24 mouse cellular contexts compared by ENCODE assay signal in the genomic region with DNA sequence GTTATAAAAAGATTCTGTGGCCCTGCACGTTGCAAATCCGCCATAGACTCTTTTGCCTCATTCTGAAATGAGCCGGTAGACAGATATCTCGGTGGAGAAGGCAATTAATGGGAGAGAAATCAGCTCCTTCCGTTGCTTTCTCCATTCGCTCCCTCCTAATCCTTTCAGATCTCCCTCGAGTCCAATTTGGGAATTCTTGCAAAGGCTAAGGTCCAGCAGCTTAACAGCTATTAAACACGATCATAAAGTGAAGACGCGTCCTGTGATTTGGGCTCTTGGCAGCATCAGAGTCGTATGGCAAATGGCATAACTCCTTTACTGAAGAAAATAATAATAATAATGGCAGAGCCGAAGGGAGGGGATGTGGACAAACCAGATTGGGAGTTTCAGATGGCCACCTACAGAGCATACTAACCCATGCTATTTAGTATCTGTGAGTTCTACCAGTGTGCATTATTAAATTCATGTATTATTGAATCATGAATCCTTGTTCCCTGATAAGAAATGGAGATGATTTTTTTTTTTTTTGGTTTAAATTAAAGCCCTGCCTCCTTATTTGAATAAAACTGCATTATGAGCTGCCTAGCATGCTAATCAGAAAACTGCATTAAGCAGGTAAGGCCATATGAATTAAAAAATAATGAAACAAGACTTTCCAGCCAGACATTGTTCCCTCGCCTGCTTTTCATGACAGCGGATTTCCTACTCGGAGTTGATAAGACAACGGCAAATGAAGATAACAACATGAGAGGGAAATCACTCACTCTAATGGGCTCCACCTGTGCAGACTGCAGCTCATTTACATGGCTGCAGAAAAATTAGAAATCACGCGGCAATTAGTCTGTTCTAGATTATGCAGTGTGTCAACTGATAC.
A peak's percentile ranks its signal among the peaks of the same experiment; 100 is the strongest.
DNase-seq lines count a peak whose midpoint lies in the region; ATAC-seq and TF ChIP-seq lines count a peak whose summit lies in the region.
"Had no signal": no experiment of that assay in that cellular context is flagged by ENCODE, and none has a peak within 500 bp of the region (broad histone marks: within the 10 kb centered on the region; RNA-seq: fewer than 3 reads in every experiment).

No protein-coding gene starts in this region.

- no peaks in the 10 kb centered on the region; the same call in 1 of the 2 replicates for H3K4me1 ChIP-seq in forebrain, embryonic 16.5 days (replicated peaks; ENCODE audit: control insufficient read depth, insufficient read depth, low read length)
- H3K4me1 ChIP-seq in forebrain, embryonic 12.5 days, result no peaks in the 10 kb centered on the region
- 0 out of 2 replicates have a peak, but pooled peaks cover 5% of the 10 kb centered on the region for H3K4me1 ChIP-seq in midbrain, embryonic 13.5 days (replicated peaks)
- H3K4me1 ChIP-seq in midbrain, embryonic 10.5 days, result no peaks in the 10 kb centered on the region
- no peaks in the 10 kb centered on the region for H3K4me1 ChIP-seq in midbrain, embryonic 14.5 days (ENCODE audit: control insufficient read depth, insufficient read depth, low read length)
- H3K4me1 ChIP-seq in kidney, embryonic 16.5 days (ENCODE audit: insufficient read depth, low read length), result no peaks in the 10 kb centered on the region
- H3K4me1 ChIP-seq: intestine, embryonic 15.5 days; kidney, embryonic 15.5 days; limb, embryonic 15.5 days; liver, embryonic 15.5 days had no signal

- no peak overlapping the region for H3K4me3 ChIP-seq in forebrain, embryonic 16.5 days (replicated peaks; ENCODE audit: low read length)
- H3K4me3 ChIP-seq in forebrain, embryonic 12.5 days (replicated peaks), result no peak overlapping the region
- H3K4me3 ChIP-seq in midbrain, embryonic 13.5 days (replicated peaks), result no peak overlapping the region
- H3K4me3 ChIP-seq in midbrain, embryonic 10.5 days, result no peak overlapping the region
- no peak overlapping the region for H3K4me3 ChIP-seq in midbrain, embryonic 14.5 days (replicated peaks; ENCODE audit: low read depth, low read length)
- H3K4me3 ChIP-seq in gastrocnemius, adult 2 months, result no peak overlapping the region
- no peak overlapping the region for H3K4me3 ChIP-seq in kidney, embryonic 16.5 days (ENCODE audit: low read length)
- H3K4me3 ChIP-seq: heart, embryonic 13.5 days; intestine, embryonic 15.5 days; kidney, embryonic 15.5 days; limb, embryonic 15.5 days; liver, embryonic 15.5 days had no signal

- H3K9me3 ChIP-seq in forebrain, embryonic 16.5 days (ENCODE audit: control insufficient read depth, low read length), result no peaks in the 10 kb centered on the region
- H3K9me3 ChIP-seq in forebrain, embryonic 12.5 days, result no peaks in the 10 kb centered on the region
- no peaks in the 10 kb centered on the region for H3K9me3 ChIP-seq in midbrain, embryonic 13.5 days
- H3K9me3 ChIP-seq in midbrain, embryonic 10.5 days (replicated peaks), result no peaks in the 10 kb centered on the region
- H3K9me3 ChIP-seq in midbrain, embryonic 14.5 days (ENCODE audit: control insufficient read depth, low read length), result no peaks in the 10 kb centered on the region
- no peaks in the 10 kb centered on the region for H3K9me3 ChIP-seq in kidney, embryonic 16.5 days (ENCODE audit: low read length)
- H3K9me3 ChIP-seq: heart, embryonic 13.5 days; intestine, embryonic 15.5 days; kidney, embryonic 15.5 days; limb, embryonic 15.5 days; liver, embryonic 15.5 days had no signal

- 69% methylated on average over 18 of the region's 18 CpGs for WGBS in forebrain, embryonic 16.5 days
- 71% methylated on average over 18 of the region's 18 CpGs for WGBS in forebrain, embryonic 12.5 days
- 63% methylated on average over 18 of the region's 18 CpGs for WGBS in midbrain, embryonic 13.5 days
- WGBS in midbrain, embryonic 10.5 days, result 87% methylated on average over 18 of the region's 18 CpGs
- WGBS in midbrain, embryonic 14.5 days, result 51% methylated on average over 18 of the region's 18 CpGs
- WGBS in kidney, embryonic 16.5 days, result 76% methylated on average over 18 of the region's 18 CpGs

- peak; percentile 33; the same call in 1 of the 2 replicates for ATAC-seq in forebrain, embryonic 16.5 days
- no peak for ATAC-seq in forebrain, embryonic 12.5 days (ENCODE audit: low FRiP score)
- ATAC-seq in midbrain, embryonic 13.5 days, result peak; percentile 71
- peak; percentile 40; the same call in 1 of the 2 replicates for ATAC-seq in midbrain, embryonic 14.5 days (ENCODE audit: low FRiP score, low TSS enrichment)
- no peak for ATAC-seq in kidney, embryonic 16.5 days (ENCODE audit: low FRiP score, low TSS enrichment)
- ATAC-seq: intestine, embryonic 15.5 days; lung, postnatal 0 days had no signal

- intact Hi-C loops in gastrocnemius, adult 2 months (cut with DNase I), result no loop called here

- H3K4me2 ChIP-seq in forebrain, embryonic 16.5 days (ENCODE audit: low read length), result no peak overlapping the region
- H3K4me2 ChIP-seq in forebrain, embryonic 12.5 days, result no peak overlapping the region
- H3K4me2 ChIP-seq in midbrain, embryonic 13.5 days (replicated peaks), result no peak overlapping the region
- H3K4me2 ChIP-seq in midbrain, embryonic 14.5 days (ENCODE audit: low read length), result peak overlapping the region; percentile 14; the same call in 1 of the 2 replicates
- no peak overlapping the region for H3K4me2 ChIP-seq in kidney, embryonic 16.5 days (replicated peaks; ENCODE audit: low read depth, low read length)
- H3K4me2 ChIP-seq: heart, embryonic 13.5 days; intestine, embryonic 15.5 days; kidney, embryonic 15.5 days; limb, embryonic 15.5 days; liver, embryonic 15.5 days had no signal

- no peak overlapping the region for H3K9ac ChIP-seq in forebrain, embryonic 16.5 days (replicated peaks; ENCODE audit: low read depth, low read length)
- no peak overlapping the region for H3K9ac ChIP-seq in forebrain, embryonic 12.5 days
- no peak overlapping the region for H3K9ac ChIP-seq in midbrain, embryonic 13.5 days (replicated peaks)
- no peak overlapping the region for H3K9ac ChIP-seq in midbrain, embryonic 14.5 days (replicated peaks; ENCODE audit: low read length)
- no peak overlapping the region for H3K9ac ChIP-seq in kidney, embryonic 16.5 days (replicated peaks; ENCODE audit: low read length)
- H3K9ac ChIP-seq: heart, embryonic 13.5 days; intestine, embryonic 15.5 days; kidney, embryonic 15.5 days; limb, embryonic 15.5 days; liver, embryonic 15.5 days had no signal

- H3K27ac ChIP-seq in forebrain, embryonic 16.5 days (ENCODE audit: low read length), result no peak overlapping the region
- no peak overlapping the region for H3K27ac ChIP-seq in forebrain, embryonic 12.5 days
- peak overlapping the region; percentile 58; the same call in 1 of the 2 replicates for H3K27ac ChIP-seq in midbrain, embryonic 13.5 days
- H3K27ac ChIP-seq in midbrain, embryonic 10.5 days (replicated peaks), result no peak overlapping the region
- no peak overlapping the region for H3K27ac ChIP-seq in midbrain, embryonic 14.5 days (replicated peaks; ENCODE audit: low read depth, low read length)
- no peak overlapping the region for H3K27ac ChIP-seq in gastrocnemius, adult 2 months
- H3K27ac ChIP-seq in kidney, embryonic 16.5 days (ENCODE audit: low read length), result no peak overlapping the region
- H3K27ac ChIP-seq: heart, embryonic 13.5 days; intestine, embryonic 15.5 days; kidney, embryonic 15.5 days; limb, embryonic 15.5 days; liver, embryonic 15.5 days had no signal

- no peak for DNase-seq in midbrain, embryonic 10.5 days (ENCODE audit: low spot score)
- peak; percentile 60 for DNase-seq in midbrain, embryonic 14.5 days
- no peak for DNase-seq in gastrocnemius, adult 2 months
- DNase-seq: adrenal gland, postnatal 25 days; cerebellum, adult 18-20 months; cerebellum, postnatal 25 days; embryo, embryonic 11 days; gastrocnemius, postnatal 14 days; heart, adult 18-20 months; heart, postnatal 36 days; right cerebral cortex, postnatal 14 days; spleen, adult 18-20 months; thymus, adult 18-20 months had no signal

- no peaks in the 10 kb centered on the region for H3K36me3 ChIP-seq in forebrain, embryonic 16.5 days (ENCODE audit: control insufficient read depth, insufficient read depth)
- no peaks in the 10 kb centered on the region for H3K36me3 ChIP-seq in forebrain, embryonic 12.5 days (replicated peaks)
- no peaks in the 10 kb centered on the region for H3K36me3 ChIP-seq in midbrain, embryonic 13.5 days
- H3K36me3 ChIP-seq in midbrain, embryonic 10.5 days, result no peaks in the 10 kb centered on the region
- H3K36me3 ChIP-seq in midbrain, embryonic 14.5 days (ENCODE audit: control insufficient read depth, insufficient read depth, low read length), result no peaks in the 10 kb centered on the region
- no peaks in the 10 kb centered on the region for H3K36me3 ChIP-seq in kidney, embryonic 16.5 days (ENCODE audit: insufficient read depth, low read length)
- H3K36me3 ChIP-seq: heart, embryonic 13.5 days; intestine, embryonic 15.5 days; kidney, embryonic 15.5 days; limb, embryonic 15.5 days; liver, embryonic 15.5 days had no signal

- TF ChIP-seq CTCF in gastrocnemius, adult 2 months (IDR thresholded peaks at IDR 0.05), result no peak

- H3K27me3 ChIP-seq in forebrain, embryonic 16.5 days (replicated peaks; ENCODE audit: control insufficient read depth, insufficient read depth, low read length), result no peaks in the 10 kb centered on the region
- H3K27me3 ChIP-seq in forebrain, embryonic 12.5 days, result no peaks in the 10 kb centered on the region; the same call in 1 of the 2 replicates
- H3K27me3 ChIP-seq in midbrain, embryonic 13.5 days, result no peaks in the 10 kb centered on the region
- no peaks in the 10 kb centered on the region for H3K27me3 ChIP-seq in midbrain, embryonic 10.5 days (ENCODE audit: low read depth, poor library complexity, severe bottlenecking)
- H3K27me3 ChIP-seq in midbrain, embryonic 14.5 days (ENCODE audit: control insufficient read depth, insufficient read depth, low read length), result no peaks in the 10 kb centered on the region
- no peaks in the 10 kb centered on the region for H3K27me3 ChIP-seq in kidney, embryonic 16.5 days (ENCODE audit: insufficient read depth, low read length)
- H3K27me3 ChIP-seq: CH12.LX; heart, embryonic 13.5 days; intestine, embryonic 15.5 days; kidney, embryonic 15.5 days; liver, embryonic 15.5 days had no signal

Comparison
In these comparisons a context has a peak if more than half of its experiments do, and no peak if none do; other contexts are left out.
1. ATAC-seq: peak in forebrain, embryonic 16.5 days (single experiment), midbrain, embryonic 13.5 days (single experiment) and midbrain, embryonic 14.5 days (single experiment); none in forebrain, embryonic 12.5 days (single experiment) and kidney, embryonic 16.5 days (single experiment).